In genomic region chr9:98429806-98430205, GRCm38 (mm10) we compare ENCODE assay signal across 8 mouse cellular contexts. TPM values are rescaled to one million over a fixed set of nuclear protein-coding genes. Genes with fewer than 3 reads are reported as not detected.
DNase-seq lines count a peak whose midpoint lies in the region; ATAC-seq and TF ChIP-seq lines count a peak whose summit lies in the region.

No protein-coding gene starts in this region.

- no peak overlapping the region for H3K9ac ChIP-seq in midbrain, embryonic 14.5 days (replicated peaks; ENCODE audit: low read length)
- H3K9ac ChIP-seq in midbrain, embryonic 16.5 days (ENCODE audit: low read depth, low read length), result no peak overlapping the region
- 0 out of 2 replicates have a peak overlapping the region, but pooled peaks have one; percentile 4 for H3K9ac ChIP-seq in kidney, postnatal 0 days (ENCODE audit: low read depth, low read length)
- H3K9ac ChIP-seq in neural tube, embryonic 11.5 days (ENCODE audit: low read length), result peak overlapping the region; percentile 14

- H3K4me1 ChIP-seq in midbrain, embryonic 14.5 days (ENCODE audit: control insufficient read depth, insufficient read depth, low read length), result peaks cover 15% of the 10 kb centered on the region
- H3K4me1 ChIP-seq in midbrain, embryonic 16.5 days (ENCODE audit: control insufficient read depth, insufficient read depth, low read length), result peaks cover 2% of the 10 kb centered on the region; the same call in 1 of the 2 replicates
- H3K4me1 ChIP-seq in heart, embryonic 10.5 days, result peaks cover 49% of the 10 kb centered on the region
- H3K4me1 ChIP-seq in kidney, postnatal 0 days (replicated peaks; ENCODE audit: insufficient read depth, low read length), result peaks cover 33% of the 10 kb centered on the region
- H3K4me1 ChIP-seq in neural tube, embryonic 11.5 days (ENCODE audit: control insufficient read depth, insufficient read depth, low read length), result peaks cover 76% of the 10 kb centered on the region

- H3K36me3 ChIP-seq in midbrain, embryonic 14.5 days (ENCODE audit: control insufficient read depth, insufficient read depth, low read length), result no peaks in the 10 kb centered on the region
- no peaks in the 10 kb centered on the region for H3K36me3 ChIP-seq in midbrain, embryonic 16.5 days (ENCODE audit: control insufficient read depth, insufficient read depth, low read length)
- 0 out of 2 replicates have a peak, but pooled peaks cover 2% of the 10 kb centered on the region for H3K36me3 ChIP-seq in heart, embryonic 10.5 days
- no peaks in the 10 kb centered on the region for H3K36me3 ChIP-seq in kidney, postnatal 0 days (ENCODE audit: insufficient read depth, low read length)
- 0 out of 2 replicates have a peak, but pooled peaks cover 2% of the 10 kb centered on the region for H3K36me3 ChIP-seq in neural tube, embryonic 11.5 days (ENCODE audit: control insufficient read depth, insufficient read depth, low read length)

- 17% methylated on average over 7 of the region's 7 CpGs for WGBS in midbrain, embryonic 14.5 days
- WGBS in midbrain, embryonic 16.5 days, result 13% methylated on average over 7 of the region's 7 CpGs
- 31% methylated on average over 7 of the region's 7 CpGs for WGBS in heart, embryonic 10.5 days
- WGBS in kidney, postnatal 0 days, result 5% methylated on average over 7 of the region's 7 CpGs
- 5% methylated on average over 7 of the region's 7 CpGs for WGBS in neural tube, embryonic 11.5 days

- no peaks in the 10 kb centered on the region for H3K9me3 ChIP-seq in midbrain, embryonic 14.5 days (ENCODE audit: control insufficient read depth, low read length)
- no peaks in the 10 kb centered on the region for H3K9me3 ChIP-seq in midbrain, embryonic 16.5 days (replicated peaks; ENCODE audit: control insufficient read depth, low read length, poor library complexity, severe bottlenecking)
- no peaks in the 10 kb centered on the region for H3K9me3 ChIP-seq in heart, embryonic 10.5 days
- H3K9me3 ChIP-seq in kidney, postnatal 0 days (replicated peaks; ENCODE audit: low read length), result no peaks in the 10 kb centered on the region
- no peaks in the 10 kb centered on the region; the same call in 1 of the 2 replicates for H3K9me3 ChIP-seq in neural tube, embryonic 11.5 days (ENCODE audit: control insufficient read depth, low read length)

- H3K27me3 ChIP-seq in midbrain, embryonic 14.5 days (ENCODE audit: control insufficient read depth, insufficient read depth, low read length), result 0 out of 2 replicates have a peak, but pooled peaks cover 7% of the 10 kb centered on the region
- no peaks in the 10 kb centered on the region; the same call in none of the 2 replicates for H3K27me3 ChIP-seq in midbrain, embryonic 16.5 days (ENCODE audit: control insufficient read depth, insufficient read depth, low read depth, low read length)
- H3K27me3 ChIP-seq in heart, embryonic 10.5 days (ENCODE audit: insufficient read depth, poor library complexity, severe bottlenecking), result peaks cover 14% of the 10 kb centered on the region; the same call in 1 of the 2 replicates
- no peaks in the 10 kb centered on the region for H3K27me3 ChIP-seq in kidney, postnatal 0 days (ENCODE audit: insufficient read depth, low read length)
- H3K27me3 ChIP-seq in neural tube, embryonic 11.5 days (ENCODE audit: control insufficient read depth, insufficient read depth, low read length), result no peaks in the 10 kb centered on the region

- no peak overlapping the region for H3K4me2 ChIP-seq in midbrain, embryonic 14.5 days (ENCODE audit: low read length)
- H3K4me2 ChIP-seq in midbrain, embryonic 16.5 days (ENCODE audit: low read length), result no peak overlapping the region
- peak overlapping the region; percentile 35 for H3K4me2 ChIP-seq in kidney, postnatal 0 days (ENCODE audit: low read length)
- H3K4me2 ChIP-seq in neural tube, embryonic 11.5 days (ENCODE audit: low read depth), result peak overlapping the region; percentile 62

- ATAC-seq in midbrain, embryonic 14.5 days (ENCODE audit: low FRiP score, low TSS enrichment), result no peak
- ATAC-seq in midbrain, embryonic 16.5 days, result no peak
- ATAC-seq in kidney, postnatal 0 days (replicated peaks; ENCODE audit: low FRiP score, low read depth), result peak; percentile 53; the same call in 1 of the 2 replicates
- peak; percentile 68 for ATAC-seq in neural tube, embryonic 11.5 days (ENCODE audit: insufficient read depth, low FRiP score, low TSS enrichment)

- DNase-seq in midbrain, embryonic 14.5 days, result peak; percentile 39
- DNase-seq in heart, embryonic 10.5 days (ENCODE audit: low spot score), result peak; percentile 79
- DNase-seq in kidney, postnatal 0 days (ENCODE audit: low spot score), result peak; percentile 93
- peak; percentile 88 for DNase-seq in neural tube, embryonic 11.5 days (ENCODE audit: low spot score)
- no peak for DNase-seq in thymus, postnatal 0 days (ENCODE audit: low spot score)
- no peak for DNase-seq in thymus, postnatal 36 days
- no peak for DNase-seq in cerebellum, adult 9-11 months

- H3K27ac ChIP-seq in midbrain, embryonic 14.5 days (replicated peaks; ENCODE audit: low read depth, low read length), result no peak overlapping the region
- H3K27ac ChIP-seq in midbrain, embryonic 16.5 days (ENCODE audit: low read length), result no peak overlapping the region
- H3K27ac ChIP-seq in heart, embryonic 10.5 days, result peak overlapping the region; percentile 73
- H3K27ac ChIP-seq in kidney, postnatal 0 days, result peak overlapping the region; percentile 83
- peak overlapping the region; percentile 85 for H3K27ac ChIP-seq in neural tube, embryonic 11.5 days (ENCODE audit: low read depth, low read length)

- no peak overlapping the region for H3K4me3 ChIP-seq in midbrain, embryonic 14.5 days (replicated peaks; ENCODE audit: low read depth, low read length)
- no peak overlapping the region for H3K4me3 ChIP-seq in midbrain, embryonic 16.5 days (ENCODE audit: low read depth, low read length)
- H3K4me3 ChIP-seq in heart, embryonic 10.5 days, result 0 out of 2 replicates have a peak overlapping the region, but pooled peaks have one; percentile 0
- no peak overlapping the region for H3K4me3 ChIP-seq in kidney, postnatal 0 days (replicated peaks; ENCODE audit: low read depth, low read length)
- no peak overlapping the region for H3K4me3 ChIP-seq in neural tube, embryonic 11.5 days (ENCODE audit: low read depth, low read length)

- TF ChIP-seq CTCF in kidney, postnatal 0 days (IDR thresholded peaks at IDR 0.05; ENCODE audit: low read depth), result no peak

RNA-seq across cellular contexts. Expression of gene Rbp1, which starts 7.0 kb away (rescaled TPM):
- polyA plus RNA-seq in midbrain, embryonic 14.5 days (2014; fragmentation: Nextera tagmentation; extraction: Ambion mirVana), result 15.4 and 26.1 TPM in 2 replicates
- 20.0 and 20.1 TPM in 2 replicates for polyA plus RNA-seq in midbrain, embryonic 16.5 days (2015; fragmentation: Nextera tagmentation; extraction: Ambion mirVana)
- 25.6 and 46.6 TPM in 2 replicates for polyA plus RNA-seq in heart, embryonic 10.5 days (2016; fragmentation: Nextera tagmentation; extraction: Ambion mirVana)
- polyA plus RNA-seq in kidney, postnatal 0 days (2015; fragmentation: Nextera tagmentation; extraction: Ambion mirVana), result 112 and 113 TPM in 2 replicates
- 188 and 194 TPM in 2 replicates for polyA plus RNA-seq in neural tube, embryonic 11.5 days (2014; fragmentation: Nextera tagmentation; extraction: Ambion mirVana)
- 11.0 and 11.3 TPM in 2 replicates for polyA plus RNA-seq in thymus, postnatal 0 days (2015; fragmentation: Nextera tagmentation; extraction: Ambion mirVana)

RNA-seq across cellular contexts. Expression of gene Rbp2, which starts 56.1 kb away (rescaled TPM):
- polyA plus RNA-seq in midbrain, embryonic 14.5 days (2014; fragmentation: Nextera tagmentation; extraction: Ambion mirVana), result not detected in 2 replicates
- polyA plus RNA-seq in midbrain, embryonic 16.5 days (2015; fragmentation: Nextera tagmentation; extraction: Ambion mirVana), result not detected in 2 replicates
- polyA plus RNA-seq in heart, embryonic 10.5 days (2016; fragmentation: Nextera tagmentation; extraction: Ambion mirVana), result 0.60 and 1.9 TPM in 2 replicates
- polyA plus RNA-seq in kidney, postnatal 0 days (2015; fragmentation: Nextera tagmentation; extraction: Ambion mirVana), result 2.5 and 3.4 TPM in 2 replicates
- 2.3 and 2.5 TPM in 2 replicates for polyA plus RNA-seq in neural tube, embryonic 11.5 days (2014; fragmentation: Nextera tagmentation; extraction: Ambion mirVana)
- 0.17 and 1.7 TPM in 2 replicates for polyA plus RNA-seq in thymus, postnatal 0 days (2015; fragmentation: Nextera tagmentation; extraction: Ambion mirVana)

Comparison
In these comparisons a context has a peak if more than half of its experiments do, and no peak if none do; other contexts are left out.
1. ATAC-seq: peak in kidney, postnatal 0 days (single experiment) and neural tube, embryonic 11.5 days (single experiment); none in midbrain, embryonic 14.5 days (single experiment) and midbrain, embryonic 16.5 days (single experiment).
2. DNase-seq: peak in midbrain, embryonic 14.5 days (single experiment), heart, embryonic 10.5 days (single experiment), kidney, postnatal 0 days (single experiment) and neural tube, embryonic 11.5 days (single experiment); none in thymus, postnatal 0 days (single experiment), thymus, postnatal 36 days (0 of 2) and cerebellum, adult 9-11 months (single experiment).
3. H3K27ac ChIP-seq: peak in heart, embryonic 10.5 days (single experiment), kidney, postnatal 0 days (single experiment) and neural tube, embryonic 11.5 days (single experiment); none in midbrain, embryonic 14.5 days (single experiment) and midbrain, embryonic 16.5 days (single experiment).
4. H3K4me2 ChIP-seq: peak in kidney, postnatal 0 days (single experiment) and neural tube, embryonic 11.5 days (single experiment); none in midbrain, embryonic 14.5 days (single experiment) and midbrain, embryonic 16.5 days (single experiment).
5. H3K9ac ChIP-seq: peak in kidney, postnatal 0 days (single experiment) and neural tube, embryonic 11.5 days (single experiment); none in midbrain, embryonic 14.5 days (single experiment) and midbrain, embryonic 16.5 days (single experiment).